In the genomic region with DNA sequence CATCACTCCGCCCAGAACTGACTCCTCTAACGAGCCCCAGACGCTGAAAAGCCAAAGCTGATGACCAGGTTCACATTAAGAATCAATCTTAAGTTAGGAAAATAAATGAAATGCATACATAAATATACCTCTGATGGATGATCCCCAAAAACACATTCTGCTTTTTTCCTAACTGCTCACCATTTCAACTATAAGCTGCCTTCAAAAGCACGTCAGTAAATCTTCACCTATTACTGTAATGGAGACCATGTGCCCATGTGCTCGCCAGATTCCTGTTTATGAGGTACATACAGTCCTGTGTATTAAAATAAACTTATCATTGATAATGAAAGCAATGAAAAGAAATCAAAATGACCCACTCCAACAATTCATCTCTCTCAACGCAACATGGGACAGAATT, we compare ENCODE assay signal across 15 mouse cellular contexts.
"Had no signal": no experiment of that assay in that cellular context is flagged by ENCODE, and none has a peak within 500 bp of the region (broad histone marks: within the 10 kb centered on the region; RNA-seq: fewer than 3 reads in every experiment).

No protein-coding gene starts in this region.

- H3K27ac ChIP-seq: layer of hippocampus, adult 2 months; liver, embryonic 15.5 days; midbrain, embryonic 15.5 days; neural tube, embryonic 12.5 days; stomach, postnatal 0 days had no signal

- H3K4me1 ChIP-seq: midbrain, embryonic 15.5 days had no signal

- H3K9ac ChIP-seq: liver, embryonic 15.5 days; midbrain, embryonic 15.5 days; neural tube, embryonic 12.5 days had no signal

- H3K27me3 ChIP-seq: liver, embryonic 15.5 days; midbrain, embryonic 15.5 days; neural tube, embryonic 12.5 days had no signal

- H3K4me2 ChIP-seq: liver, embryonic 11.5 days; liver, embryonic 15.5 days; midbrain, embryonic 11.5 days; midbrain, embryonic 15.5 days; neural tube, embryonic 12.5 days had no signal

- H3K4me3 ChIP-seq: layer of hippocampus, adult 2 months; liver, embryonic 15.5 days; midbrain, embryonic 15.5 days; neural tube, embryonic 12.5 days had no signal

- H3K36me3 ChIP-seq: liver, embryonic 15.5 days; midbrain, embryonic 15.5 days; neural tube, embryonic 12.5 days had no signal

- DNase-seq: kidney, adult 9 months; kidney, postnatal 10 days; kidney, postnatal 4 days; left cerebral cortex, postnatal 4 days; lung, adult 2 months; lung, postnatal 36 days; thymus, postnatal 14 days had no signal

- ATAC-seq: lung, postnatal 0 days; midbrain, embryonic 15.5 days had no signal

- H3K9me3 ChIP-seq: liver, embryonic 15.5 days; midbrain, embryonic 15.5 days; neural tube, embryonic 12.5 days had no signal
